Mouse (Mus musculus): ENCODE results near the gene Alkbh5. TPM values are rescaled to one million over a fixed set of nuclear protein-coding genes. Genes with fewer than 3 reads are reported as not detected.
"Not testable (repeated sequence)": the region's sequence is repeated elsewhere in the genome, so short reads cannot be mapped to it uniquely, and the experiment has no call there.

Gene Alkbh5
- total RNA-seq, 2 experiments from 2014 or later = 72.1 TPM

- intact Hi-C loops (cut with DNase I; ENCODE audit: low total_unique reads) = no loop called here
These were observed 3.9 kb downstream of the Alkbh5 start for GRCm38 (mm10) chr11:60540002-60540610.

GRCm38 (mm10) chr11:60540761-60541160, 4.6 kb downstream of the Alkbh5 start:
- intact Hi-C loops (cut with DNase I; ENCODE audit: low total_unique reads) = no loop called here
- no peak for DNase-seq

More at GRCm38 (mm10) chr11:60540002-60540610, 3.9 kb downstream of the Alkbh5 start:
- DNase-seq = peak; percentile 64

- DNase-seq = no peak
- intact Hi-C loops (cut with DNase I; ENCODE audit: low total_unique reads) = no loop called here
These were observed 5.7 kb downstream of the Alkbh5 start for GRCm38 (mm10) chr11:60541831-60542230.

- intact Hi-C loops (cut with DNase I; ENCODE audit: low total_unique reads) = not testable (repeated sequence)
These were observed 7.0 kb downstream of the Alkbh5 start for GRCm38 (mm10) chr11:60543211-60543610.

GRCm38 (mm10) chr11:60545433-60545832, 9.3 kb downstream of the Alkbh5 start:
- no peak for DNase-seq
- intact Hi-C loops (cut with DNase I; ENCODE audit: low total_unique reads) = no loop called here

More at GRCm38 (mm10) chr11:60543211-60543610, 7.0 kb downstream of the Alkbh5 start:
- not testable (repeated sequence) for DNase-seq

GRCm38 (mm10) chr11:60548112-60548511, 11.9 kb downstream of the Alkbh5 start:
- DNase-seq = no peak
- intact Hi-C loops (cut with DNase I; ENCODE audit: low total_unique reads) = no loop called here

GRCm38 (mm10) chr11:60553091-60553490, 16.9 kb downstream of the Alkbh5 start:
- intact Hi-C loops (cut with DNase I; ENCODE audit: low total_unique reads) = no loop called here
- no peak for DNase-seq

- DNase-seq = no peak
- intact Hi-C loops (cut with DNase I; ENCODE audit: low total_unique reads) = no loop called here
These were observed 21.5 kb downstream of the Alkbh5 start for GRCm38 (mm10) chr11:60557675-60558074.

GRCm38 (mm10) chr11:60559342-60559741, 23.2 kb downstream of the Alkbh5 start:
- intact Hi-C loops (cut with DNase I; ENCODE audit: low total_unique reads) = no loop called here
- peak; percentile 62 for DNase-seq

GRCm38 (mm10) chr11:60574006-60574405, 37.8 kb downstream of the Alkbh5 start:
- intact Hi-C loops (cut with DNase I; ENCODE audit: low total_unique reads); DNase-seq: not testable (repeated sequence)

Other genes starting within 250 kb of the Alkbh5 start
- 10 to 100 TPM; 42.1 to 50.2 TPM for gene Tom1l2, start 183.5 kb upstream of the Alkbh5 start, total RNA-seq (2021)
- gene Drc3, start 183.1 kb upstream of the Alkbh5 start, total RNA-seq (2021) = under 1 TPM; 0.86 TPM
- gene Gid4, start 119.2 kb upstream of the Alkbh5 start, total RNA-seq (2021) = 10 to 100 TPM; 21.3 to 22.5 TPM
- gene Atpaf2, start 117.9 kb upstream of the Alkbh5 start, total RNA-seq (2021) = 10 to 100 TPM; 25.3 to 30.4 TPM
- gene Drg2, start 81.8 kb upstream of the Alkbh5 start, total RNA-seq (2021) = 10 to 100 TPM; 23.7 to 28.5 TPM
- under 1 TPM in 1 of 2 experiments, not detected in 1; 0.04 TPM for gene Myo15, start 67.0 kb upstream of the Alkbh5 start, total RNA-seq (2021)
- gene Llgl1, start 163.3 kb downstream of the Alkbh5 start, total RNA-seq (2021) = 10 to 100 TPM; 12.1 to 14.5 TPM
- gene Flii, start 190.9 kb downstream of the Alkbh5 start, total RNA-seq (2021) = 10 to 100 TPM; 87.8 to 90.9 TPM
- 10 to 100 TPM; 82.5 to 88.4 TPM for gene Mief2, start 192.0 kb downstream of the Alkbh5 start, total RNA-seq (2021)
- 1 to 10 TPM; 3.8 to 4.5 TPM for gene Top3a, start 241.0 kb downstream of the Alkbh5 start, total RNA-seq (2021)
- gene Smcr8, start 241.1 kb downstream of the Alkbh5 start, total RNA-seq (2021) = 10 to 100 TPM; 11.2 to 16.7 TPM

Measured in gastrocnemius, postnatal 14 days (tissue).